Mouse (Mus musculus) CH12.LX (cell line): ENCODE results near the gene Cwh43. TPM values are rescaled to one million over a fixed set of nuclear protein-coding genes. Genes with fewer than 3 reads are reported as not detected.

Experiments used
- DNase-seq: peaks from one replicate; pipeline ENCODE4 v3.0.0-alpha.2; 2013; ENCODE audit errors: extremely low read depth
- H3K27ac ChIP-seq: 2 replicates; pipeline ENCODE4 v1.5.1; 2012; ENCODE audit warnings: low read depth, mild to moderate bottlenecking, control low read depth, moderate library complexity; ENCODE audit not compliant: insufficient read depth
- H3K27me3 ChIP-seq: replicated peaks from 2 replicates; pipeline ENCODE3; 2012; ENCODE audit warnings: inconsistent platforms
- H3K36me3 ChIP-seq, 2 experiments: replicated peaks in 1 of 2; 2 replicates each; pipeline versions ENCODE3 to v1.6.1; 2012; ENCODE audit warnings: inconsistent platforms in 1 of 2, low read length in 1 of 2, mild to moderate bottlenecking in 1 of 2, mixed read lengths in 1 of 2, moderate library complexity in 1 of 2; ENCODE audit not compliant: control insufficient read depth in 1 of 2, insufficient read depth in 1 of 2
- H3K4me1 ChIP-seq, 2 experiments: 2 replicates each; pipeline ENCODE4 v1.6.1; 2012; ENCODE audit warnings: inconsistent platforms in 1 of 2, moderate library complexity in 1 of 2; ENCODE audit not compliant: insufficient read depth in 2 of 2, control insufficient read depth in 1 of 2
- H3K4me2 ChIP-seq: 2 replicates; pipeline ENCODE4 v1.6.1; 2012; ENCODE audit warnings: low read depth, mild to moderate bottlenecking, control low read depth; ENCODE audit not compliant: poor library complexity, insufficient read depth, severe bottlenecking
- H3K4me3 ChIP-seq, 3 experiments: fragments of 150-350 bp in 1 of 3; sonication (generic) in 1 of 3; replicated peaks in 1 of 3; 2 replicates each; pipeline versions ENCODE3 to v1.5.1; 2011 to 2012; ENCODE audit warnings: low read depth in 2 of 3, low read length in 2 of 3, mild to moderate bottlenecking in 2 of 3, moderate library complexity in 2 of 3, control low read depth in 1 of 3, improper control_type of control experiment in 1 of 3, inconsistent platforms in 1 of 3, mixed read lengths in 1 of 3; ENCODE audit not compliant: poor library complexity in 1 of 3
- H3K79me2 ChIP-seq: replicated peaks from 2 replicates; pipeline ENCODE4 v1.6.1; 2012; ENCODE audit warnings: mild to moderate bottlenecking, moderate library complexity; ENCODE audit not compliant: control insufficient read depth, poor library complexity, insufficient read depth, severe bottlenecking; ENCODE audit errors: extremely low read depth
- H3K9ac ChIP-seq: 2 replicates; pipeline ENCODE4 v1.6.1; 2012; ENCODE audit warnings: low read depth, mild to moderate bottlenecking, control low read depth, moderate library complexity; ENCODE audit not compliant: insufficient read depth
- H3K9me3 ChIP-seq: replicated peaks from 2 replicates; pipeline ENCODE3; 2012; ENCODE audit warnings: low read length, inconsistent platforms, mixed read lengths
- CTCF ChIP-seq, 2 experiments: IDR thresholded peaks in 1 of 2; conservative IDR thresholded peaks in 1 of 2; 2 replicates each; pipeline ENCODE4 v1.5.1; 2011 to 2012; ENCODE audit warnings: low read depth in 2 of 2, low read length in 2 of 2, improper control_type of control experiment in 1 of 2, inconsistent platforms in 1 of 2, mild to moderate bottlenecking in 1 of 2, moderate library complexity in 1 of 2
- E2F4 ChIP-seq: IDR thresholded peaks from 2 replicates; pipeline ENCODE4 v1.6.1; 2011; ENCODE audit warnings: low read depth, low read length, improper control_type of control experiment; ENCODE audit not compliant: insufficient replicate concordance
- EP300 ChIP-seq: IDR thresholded peaks from 2 replicates; pipeline ENCODE4 v1.6.1; 2011; ENCODE audit warnings: low read length, improper control_type of control experiment
- HCFC1 ChIP-seq: IDR thresholded peaks from 2 replicates; pipeline ENCODE4 v1.6.1; 2012; ENCODE audit warnings: low read depth, mild to moderate bottlenecking, inconsistent platforms, low read length, improper control_type of control experiment
- IRF4 ChIP-seq: IDR thresholded peaks from 2 replicates; pipeline ENCODE4 v1.6.1; 2014; ENCODE audit warnings: low read depth, mild to moderate bottlenecking, inconsistent platforms, low read length, improper control_type of control experiment
- KAT2A ChIP-seq: IDR thresholded peaks from 2 replicates; pipeline ENCODE4 v1.6.1; 2012; ENCODE audit warnings: low read length, improper control_type of control experiment, inconsistent platforms; ENCODE audit not compliant: insufficient replicate concordance
- MAFK ChIP-seq: IDR thresholded peaks from 2 replicates; pipeline ENCODE4 v1.6.1; 2011; ENCODE audit warnings: low read length, improper control_type of control experiment; ENCODE audit not compliant: insufficient replicate concordance
- MAX ChIP-seq: IDR thresholded peaks from 2 replicates; pipeline ENCODE4 v1.6.1; 2011; ENCODE audit warnings: low read length, improper control_type of control experiment
- MAZ ChIP-seq: IDR thresholded peaks from 2 replicates; pipeline ENCODE4 v1.6.1; 2012; ENCODE audit warnings: low read depth, mild to moderate bottlenecking, inconsistent platforms, low read length, improper control_type of control experiment, moderate library complexity
- MEF2A ChIP-seq: IDR thresholded peaks from 2 replicates; pipeline ENCODE4 v1.6.1; 2014; ENCODE audit warnings: low read depth, mild to moderate bottlenecking, inconsistent platforms, low read length, improper control_type of control experiment, borderline replicate concordance
- MYC ChIP-seq: IDR thresholded peaks from 2 replicates; pipeline ENCODE4 v1.6.1; 2011; ENCODE audit warnings: low read depth, mild to moderate bottlenecking, improper control_type of control experiment, low read length
- POLR2A ChIP-seq: IDR thresholded peaks from 2 replicates; pipeline ENCODE4 v1.6.1; 2011; ENCODE audit warnings: low read depth, mild to moderate bottlenecking, improper control_type of control experiment, low read length
- RAD21 ChIP-seq: IDR thresholded peaks from 2 replicates; pipeline ENCODE4 v1.6.1; 2011; ENCODE audit warnings: low read depth, mild to moderate bottlenecking, low read length, improper control_type of control experiment, moderate library complexity
- RCOR1 ChIP-seq: conservative IDR thresholded peaks from 2 replicates; pipeline ENCODE4 v1.6.1; 2012; ENCODE audit warnings: low read depth, mild to moderate bottlenecking, inconsistent platforms, low read length, improper control_type of control experiment
- TCF12 ChIP-seq: IDR thresholded peaks from 2 replicates; pipeline ENCODE4 v1.6.1; 2014; ENCODE audit warnings: low read depth, mild to moderate bottlenecking, inconsistent platforms, low read length, improper control_type of control experiment
- UBTF ChIP-seq: IDR thresholded peaks from 2 replicates; pipeline ENCODE4 v1.6.1; 2012; ENCODE audit warnings: low read depth, mild to moderate bottlenecking, inconsistent platforms, low read length, improper control_type of control experiment, moderate library complexity
- USF2 ChIP-seq: conservative IDR thresholded peaks from 2 replicates; pipeline ENCODE4 v1.6.1; 2011; ENCODE audit warnings: low read depth, low read length, improper control_type of control experiment
- ZC3H11A ChIP-seq: IDR thresholded peaks from 2 replicates; pipeline ENCODE4 v1.6.1; 2012; ENCODE audit warnings: low read depth, mild to moderate bottlenecking, inconsistent platforms, low read length, improper control_type of control experiment
- ZKSCAN1 ChIP-seq: IDR thresholded peaks from 2 replicates; pipeline ENCODE4 v1.6.1; 2012; ENCODE audit warnings: low read depth, inconsistent platforms, low read length, improper control_type of control experiment, borderline replicate concordance
- ZMIZ1 ChIP-seq: IDR thresholded peaks from 2 replicates; pipeline ENCODE4 v1.6.1; 2012; ENCODE audit warnings: low read depth, mild to moderate bottlenecking, inconsistent platforms, low read length, improper control_type of control experiment
- ZNF384 ChIP-seq: IDR thresholded peaks from 2 replicates; pipeline ENCODE4 v1.6.1; 2012; ENCODE audit warnings: low read depth, low read length, improper control_type of control experiment, inconsistent platforms
- dilution Hi-C: fragments of 300-500 bp; cut with MboI; formaldehyde crosslinking; loops from 2 replicates; pipeline ENCODE4 v1.14.3; 2020; ENCODE audit warnings: low sequenced_read_pairs; ENCODE audit not compliant: extremely low pct_unique_long_range_greater_than_20kb, extremely low pct_ligation_motif_present
- in situ Hi-C: fragments of 300-500 bp; cut with MboI; formaldehyde crosslinking; loops from 3 replicates; pipeline ENCODE4 v1.14.3; 2019; ENCODE audit warnings: low sequenced_read_pairs, low pct_ligation_motif_present, low pct_unique_long_range_greater_than_20kb, mixed read lengths
- polyA plus RNA-seq: library from polyadenylated mRNA; unstranded; fragments of >175 nt; gene quantifications from 2 replicates; pipeline ENCODE4 v1.2.1, GENCODE M21; 2012; ENCODE audit warnings: low read depth; ENCODE audit not compliant: insufficient read length
- total RNA-seq, 2 experiments: library from RNA; depleted of rRNA; stranded (reverse); fragments of 300-350 nt in 1 of 2; fragments of >200 nt in 1 of 2; gene quantifications; 2 replicates each; pipeline ENCODE4 v1.2.3; 2012 to 2014

Cwh43 gene
- total and polyA plus RNA-seq, 3 experiments = not detected

DNA sequence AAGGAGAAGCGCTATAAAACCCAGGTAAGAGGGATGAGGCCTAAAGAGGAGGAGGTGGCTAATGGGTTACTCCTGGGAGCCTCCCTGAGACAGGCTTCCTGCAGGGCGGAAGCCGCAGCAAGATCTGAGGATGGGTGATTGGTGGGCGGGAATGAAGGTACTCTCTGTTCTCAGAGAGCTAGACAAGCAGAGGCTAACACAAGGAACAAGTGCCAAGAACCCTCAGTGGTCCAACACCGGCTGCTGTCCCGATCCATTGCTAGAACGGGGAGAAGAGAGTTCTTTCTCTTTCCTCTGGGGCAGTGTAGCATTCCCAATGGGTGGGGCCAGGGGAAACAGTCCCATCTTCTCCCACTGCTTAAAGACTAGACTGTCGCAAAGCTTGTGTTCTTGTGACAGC is 25.0 kb upstream of the Cwh43 start:
- Histone ChIP-seq H3K9ac (no peak overlapping the region), H3K27ac (no peak overlapping the region), H3K36me3 (no peaks in the 10 kb centered on the region), H3K4me2 (no peak overlapping the region), H3K27me3 (no peaks in the 10 kb centered on the region), H3K4me1 (peaks cover 8 to 31% of the 10 kb centered on the region in 2 experiments), H3K9me3 (no peaks in the 10 kb centered on the region), H3K79me2 (no peaks in the 10 kb centered on the region), H3K4me3 (no peak overlapping the region)
- dilution Hi-C loops (no loop called here), in situ Hi-C loops (loop anchor here (5.0 kb wide), 2 partner anchors 244 to 399 kb away; no protein-coding TSS in a partner anchor)
- TF ChIP-seq USF2 = no peak
- no peak for TF ChIP-seq RAD21
- no peak for TF ChIP-seq MAX
- TF ChIP-seq E2F4 = no peak
- no peak for TF ChIP-seq MEF2A
- TF ChIP-seq TCF12 = no peak
- TF ChIP-seq ZC3H11A = no peak
- no peak for TF ChIP-seq EP300
- no peak for TF ChIP-seq POLR2A
- no peak for TF ChIP-seq CTCF (conservative IDR thresholded peaks at IDR 0.05 in 1 of 2, IDR thresholded peaks at IDR 0.05 in 1 of 2; ENCODE audit: low read depth in 2 of 2, low read length in 2 of 2)
- TF ChIP-seq ZNF384 = no peak
- TF ChIP-seq HCFC1 = no peak
- TF ChIP-seq UBTF = no peak
- TF ChIP-seq MYC = no peak
- no peak for TF ChIP-seq ZMIZ1
- no peak for TF ChIP-seq ZKSCAN1
- no peak for TF ChIP-seq KAT2A
- TF ChIP-seq MAZ = no peak
- TF ChIP-seq IRF4 = no peak
- TF ChIP-seq MAFK = no peak
- no peak for DNase-seq

DNA sequence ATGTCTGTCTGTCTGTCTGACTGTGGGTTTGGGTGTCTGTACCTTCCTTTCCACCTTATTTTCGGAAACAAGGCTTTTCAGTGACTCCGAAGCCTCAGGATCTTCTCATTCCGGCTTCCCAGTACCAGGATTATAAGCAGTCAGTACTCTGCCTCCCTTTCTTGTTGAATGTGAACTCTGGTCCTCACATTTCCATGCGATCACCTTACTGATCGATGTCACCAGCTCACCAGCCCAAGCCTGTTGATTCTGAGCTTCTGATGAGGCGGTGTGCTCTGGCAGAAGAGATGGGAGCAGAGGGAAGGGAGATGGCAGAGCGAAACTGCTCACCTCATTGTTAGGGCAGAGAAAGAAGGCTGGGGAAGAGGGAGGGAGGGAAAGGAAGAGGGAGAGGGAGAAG is 24.4 kb upstream of the Cwh43 start:
- no peak for DNase-seq
- no peak overlapping the region for H3K4me3 ChIP-seq
- H3K27ac ChIP-seq = no peak overlapping the region
- TF ChIP-seq RCOR1 = no peak
- H3K9ac ChIP-seq = no peak overlapping the region
- H3K27me3 ChIP-seq = no peaks in the 10 kb centered on the region
- dilution Hi-C loops (no loop called here), in situ Hi-C loops (loop anchor here (5.0 kb wide), 2 partner anchors 244 to 399 kb away; no protein-coding TSS in a partner anchor)
- no peaks in the 10 kb centered on the region for H3K79me2 ChIP-seq
- no peaks in the 10 kb centered on the region for H3K36me3 ChIP-seq
- peaks cover 8 to 31% of the 10 kb centered on the region in 2 experiments for H3K4me1 ChIP-seq
- no peak overlapping the region for H3K4me2 ChIP-seq
- no peaks in the 10 kb centered on the region for H3K9me3 ChIP-seq
